In the genomic region with DNA sequence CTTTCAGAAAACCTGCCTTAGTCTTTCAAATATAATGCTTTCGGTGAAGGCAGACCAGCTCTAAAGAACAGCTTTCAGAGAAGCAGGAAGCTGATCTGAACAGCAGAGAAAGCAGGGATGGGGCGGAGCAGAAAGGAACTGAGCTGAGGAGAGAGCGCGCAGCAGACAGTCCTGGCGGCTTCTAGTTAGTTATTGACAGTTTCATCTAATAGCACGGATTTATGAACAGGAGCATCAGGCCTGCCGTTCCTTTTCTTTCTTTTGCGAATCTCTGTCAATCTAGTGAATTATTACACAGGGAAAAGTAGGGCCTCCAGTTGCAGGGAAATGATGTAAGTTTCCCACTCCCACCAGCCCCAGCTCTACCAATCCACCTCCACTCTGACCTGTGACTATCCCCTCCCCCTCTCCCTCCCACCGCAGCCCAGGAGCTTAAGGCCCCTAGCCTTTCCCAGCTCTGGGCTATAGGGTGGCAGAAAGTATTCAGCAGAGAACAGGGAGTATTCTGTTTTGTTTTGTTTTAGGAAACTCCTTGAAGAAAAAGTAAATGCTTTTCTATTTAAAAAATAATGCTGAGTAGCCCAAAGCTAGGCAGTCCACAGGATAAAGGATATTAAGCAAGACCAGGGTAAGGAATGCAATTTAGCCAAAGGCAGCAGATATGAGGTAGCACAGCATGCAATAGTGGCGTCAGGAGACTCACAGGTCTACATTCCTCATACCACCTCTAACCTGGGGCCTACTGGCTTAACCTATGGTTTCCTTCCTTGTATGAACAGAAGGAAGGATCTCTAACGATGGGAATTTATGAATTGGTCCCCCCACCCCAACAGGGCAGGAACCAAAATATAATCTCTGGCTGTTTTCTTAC, we compare ENCODE assay signal across 8 mouse cellular contexts.
DNase-seq lines count a peak whose midpoint lies in the region; ATAC-seq and TF ChIP-seq lines count a peak whose summit lies in the region.

No protein-coding gene starts in this region.

- H3K4me3 ChIP-seq in heart, embryonic 15.5 days = peak overlapping the region; percentile 58
- peak overlapping the region; percentile 50 for H3K4me3 ChIP-seq in kidney, postnatal 0 days (replicated peaks; ENCODE audit: low read depth, low read length)
- H3K4me3 ChIP-seq in midbrain, embryonic 15.5 days = peak overlapping the region; percentile 40

- no peaks in the 10 kb centered on the region for H3K27me3 ChIP-seq in heart, embryonic 15.5 days
- H3K27me3 ChIP-seq in kidney, postnatal 0 days (ENCODE audit: insufficient read depth, low read length) = no peaks in the 10 kb centered on the region
- no peaks in the 10 kb centered on the region for H3K27me3 ChIP-seq in midbrain, embryonic 15.5 days (replicated peaks)

- H3K4me2 ChIP-seq in heart, embryonic 15.5 days = peak overlapping the region; percentile 68
- peak overlapping the region; percentile 70 for H3K4me2 ChIP-seq in kidney, postnatal 0 days (ENCODE audit: low read length)
- H3K4me2 ChIP-seq in midbrain, embryonic 15.5 days = peak overlapping the region; percentile 47

- peak overlapping the region; percentile 89 for H3K27ac ChIP-seq in heart, embryonic 15.5 days
- peak overlapping the region; percentile 90 for H3K27ac ChIP-seq in kidney, postnatal 0 days
- peak overlapping the region; percentile 80 for H3K27ac ChIP-seq in midbrain, embryonic 15.5 days

- peak; percentile 96 for ATAC-seq in heart, embryonic 15.5 days (replicated peaks; ENCODE audit: insufficient number of reproducible peaks, insufficient read depth, low FRiP score, low read depth)
- ATAC-seq in kidney, postnatal 0 days (replicated peaks; ENCODE audit: low FRiP score, low read depth) = peak; percentile 95
- peak; percentile 96 for ATAC-seq in midbrain, embryonic 15.5 days (replicated peaks)

- H3K36me3 ChIP-seq in heart, embryonic 15.5 days = no peaks in the 10 kb centered on the region
- no peaks in the 10 kb centered on the region for H3K36me3 ChIP-seq in kidney, postnatal 0 days (ENCODE audit: insufficient read depth, low read length)
- H3K36me3 ChIP-seq in midbrain, embryonic 15.5 days (replicated peaks) = no peaks in the 10 kb centered on the region

- 13% methylated on average over 11 of the region's 11 CpGs for WGBS in heart, embryonic 15.5 days
- WGBS in kidney, postnatal 0 days = 5% methylated on average over 11 of the region's 11 CpGs
- WGBS in midbrain, embryonic 15.5 days = 13% methylated on average over 11 of the region's 11 CpGs

- H3K9me3 ChIP-seq in heart, embryonic 15.5 days (replicated peaks) = no peaks in the 10 kb centered on the region
- H3K9me3 ChIP-seq in kidney, postnatal 0 days (replicated peaks; ENCODE audit: low read length) = no peaks in the 10 kb centered on the region
- H3K9me3 ChIP-seq in midbrain, embryonic 15.5 days = no peaks in the 10 kb centered on the region

- peak; percentile 27 to 29 for DNase-seq in B cell, adult 2 months
- DNase-seq in T-cell, adult 2 months (ENCODE audit: low spot score) = peak; percentile 49
- DNase-seq in embryo, embryonic 9.5 days (ENCODE audit: extremely low spot score) = peak; percentile 70
- peak; percentile 82 for DNase-seq in kidney, postnatal 0 days (ENCODE audit: low spot score)
- DNase-seq in liver = peak; percentile 57
- DNase-seq in thymus, postnatal 0 days (ENCODE audit: low spot score) = peak; percentile 47

- peaks cover 24% of the 10 kb centered on the region for H3K4me1 ChIP-seq in heart, embryonic 15.5 days (replicated peaks)
- H3K4me1 ChIP-seq in kidney, postnatal 0 days (replicated peaks; ENCODE audit: insufficient read depth, low read length) = 0 out of 2 replicates have a peak, but pooled peaks cover 4% of the 10 kb centered on the region
- H3K4me1 ChIP-seq in midbrain, embryonic 15.5 days = peaks cover 15% of the 10 kb centered on the region

- no peak for TF ChIP-seq CTCF in kidney, postnatal 0 days (IDR thresholded peaks at IDR 0.05; ENCODE audit: low read depth)

- peak overlapping the region; percentile 52 for H3K9ac ChIP-seq in heart, embryonic 15.5 days
- peak overlapping the region; percentile 44 for H3K9ac ChIP-seq in kidney, postnatal 0 days (ENCODE audit: low read depth, low read length)
- peak overlapping the region; percentile 39 for H3K9ac ChIP-seq in midbrain, embryonic 15.5 days

Comparison
In these comparisons a context has a peak if more than half of its experiments do, and no peak if none do; other contexts are left out.
1. Peak in every context shown above with its lines: DNase-seq, ATAC-seq, H3K4me3 ChIP-seq and H3K27ac ChIP-seq.
2. DNase-seq: peak in every context shown above with its lines; median percentile 82 in kidney, postnatal 0 days; 70 in embryo, embryonic 9.5 days; 57 in liver; 49 in T-cell, adult 2 months; 47 in thymus, postnatal 0 days; 28 in B cell, adult 2 months.